ENCODE assay signal across 8 mouse cellular contexts in genomic region chr1:89108340-89108896, GRCm38 (mm10). TPM values are rescaled to one million over a fixed set of nuclear protein-coding genes. Genes with fewer than 3 reads are reported as not detected.
DNase-seq lines count a peak whose midpoint lies in the region; ATAC-seq lines count a peak whose summit lies in the region.

No protein-coding gene starts in this region.

- peaks cover 20% of the 10 kb centered on the region for H3K36me3 ChIP-seq in hindbrain, embryonic 10.5 days
- no peaks in the 10 kb centered on the region for H3K36me3 ChIP-seq in hindbrain, embryonic 14.5 days (replicated peaks; ENCODE audit: control insufficient read depth, insufficient read depth)
- no peaks in the 10 kb centered on the region for H3K36me3 ChIP-seq in intestine, embryonic 16.5 days (ENCODE audit: control insufficient read depth, insufficient read depth, low read length)
- no peaks in the 10 kb centered on the region for H3K36me3 ChIP-seq in liver, embryonic 15.5 days (replicated peaks)

- H3K27ac ChIP-seq in hindbrain, embryonic 10.5 days: peak overlapping the region; percentile 74
- H3K27ac ChIP-seq in hindbrain, embryonic 14.5 days: no peak overlapping the region
- peak overlapping the region; percentile 77 for H3K27ac ChIP-seq in intestine, embryonic 16.5 days (ENCODE audit: low read length)
- peak overlapping the region; percentile 16 for H3K27ac ChIP-seq in liver, embryonic 15.5 days (replicated peaks)

- H3K4me2 ChIP-seq in hindbrain, embryonic 14.5 days (replicated peaks): no peak overlapping the region
- H3K4me2 ChIP-seq in intestine, embryonic 16.5 days (ENCODE audit: low read depth, low read length): no peak overlapping the region
- no peak overlapping the region for H3K4me2 ChIP-seq in liver, embryonic 15.5 days

- no peak overlapping the region for H3K4me3 ChIP-seq in hindbrain, embryonic 10.5 days
- H3K4me3 ChIP-seq in hindbrain, embryonic 14.5 days (replicated peaks; ENCODE audit: low read length): no peak overlapping the region
- no peak overlapping the region for H3K4me3 ChIP-seq in intestine, embryonic 16.5 days (ENCODE audit: low read length)
- H3K4me3 ChIP-seq in liver, embryonic 15.5 days (replicated peaks): no peak overlapping the region

- H3K9ac ChIP-seq in hindbrain, embryonic 14.5 days: no peak overlapping the region
- H3K9ac ChIP-seq in intestine, embryonic 16.5 days (ENCODE audit: low read depth, low read length): peak overlapping the region; percentile 44
- H3K9ac ChIP-seq in liver, embryonic 15.5 days: no peak overlapping the region

- H3K9me3 ChIP-seq in hindbrain, embryonic 10.5 days: no peaks in the 10 kb centered on the region
- no peaks in the 10 kb centered on the region for H3K9me3 ChIP-seq in hindbrain, embryonic 14.5 days (ENCODE audit: control insufficient read depth, low read length)
- H3K9me3 ChIP-seq in intestine, embryonic 16.5 days (ENCODE audit: control insufficient read depth, low read length): no peaks in the 10 kb centered on the region
- no peaks in the 10 kb centered on the region for H3K9me3 ChIP-seq in liver, embryonic 15.5 days (replicated peaks)

- WGBS in hindbrain, embryonic 10.5 days: 19% methylated on average over 6 of the region's 6 CpGs
- 24% methylated on average over 6 of the region's 6 CpGs for WGBS in hindbrain, embryonic 14.5 days
- WGBS in intestine, embryonic 16.5 days: 7% methylated on average over 6 of the region's 6 CpGs
- WGBS in liver, embryonic 15.5 days (ENCODE audit: insufficient replicate concordance): 4% methylated on average over 6 of the region's 6 CpGs

- ATAC-seq in hindbrain, embryonic 14.5 days (ENCODE audit: low FRiP score): no peak
- ATAC-seq in intestine, embryonic 16.5 days: peak; percentile 89
- peak; percentile 61 for ATAC-seq in liver, embryonic 15.5 days (ENCODE audit: insufficient read depth)

- H3K4me1 ChIP-seq in hindbrain, embryonic 10.5 days (replicated peaks): peaks cover 77% of the 10 kb centered on the region
- peaks cover 18% of the 10 kb centered on the region for H3K4me1 ChIP-seq in hindbrain, embryonic 14.5 days (replicated peaks; ENCODE audit: control insufficient read depth, insufficient read depth, low read length)
- H3K4me1 ChIP-seq in intestine, embryonic 16.5 days (ENCODE audit: control insufficient read depth, insufficient read depth, low read length): peaks cover 59% of the 10 kb centered on the region
- peaks cover 14% of the 10 kb centered on the region; the same call in 1 of the 2 replicates for H3K4me1 ChIP-seq in liver, embryonic 15.5 days (replicated peaks)

- DNase-seq in hindbrain, embryonic 10.5 days (ENCODE audit: low spot score): peak; percentile 62
- DNase-seq in hindbrain, embryonic 14.5 days (ENCODE audit: low spot score): no peak
- DNase-seq in adipocyte (ENCODE audit: low spot score): peak; percentile 59
- peak; percentile 79 for DNase-seq in yolk sac, embryonic 10.5 days (ENCODE audit: low spot score)
- DNase-seq in layer of hippocampus, postnatal 36 days: no peak
- DNase-seq in gastrocnemius, adult 8-10 months (ENCODE audit: low spot score in 2 of 2): no peak

- no peaks in the 10 kb centered on the region for H3K27me3 ChIP-seq in hindbrain, embryonic 10.5 days (ENCODE audit: insufficient read depth, poor library complexity, severe bottlenecking)
- no peaks in the 10 kb centered on the region for H3K27me3 ChIP-seq in hindbrain, embryonic 14.5 days (ENCODE audit: control insufficient read depth, insufficient read depth, low read length)
- no peaks in the 10 kb centered on the region for H3K27me3 ChIP-seq in intestine, embryonic 16.5 days (replicated peaks; ENCODE audit: control insufficient read depth, insufficient read depth, low read length)
- no peaks in the 10 kb centered on the region for H3K27me3 ChIP-seq in liver, embryonic 15.5 days

RNA-seq across cellular contexts. Expression of gene Sh3bp4, which starts 38.2 kb away (rescaled TPM):
- 25.3 and 27.2 TPM in 2 replicates for polyA plus RNA-seq in hindbrain, embryonic 10.5 days (2016; fragmentation: Nextera tagmentation; extraction: Ambion mirVana)
- 15.5 and 15.7 TPM in 2 replicates for polyA plus RNA-seq in hindbrain, embryonic 14.5 days (2014; fragmentation: Nextera tagmentation; extraction: Ambion mirVana)
- 13.5 and 14.2 TPM in 2 replicates for polyA plus RNA-seq in intestine, embryonic 16.5 days (2015; fragmentation: Nextera tagmentation; extraction: Ambion mirVana)
- 0.99 and 1.1 TPM in 2 replicates for polyA plus RNA-seq in liver, embryonic 15.5 days (2015; fragmentation: Nextera tagmentation; extraction: Ambion mirVana)
- 10 to 100 TPM; 23.8 to 24.0 TPM for total RNA-seq in layer of hippocampus, postnatal 36 days (2021)
- total RNA-seq in gastrocnemius, adult 8-10 months (2022): 1 to 10 TPM; 1.5 to 2.2 (median 2.1) TPM

Comparison
In these comparisons a context has a peak if more than half of its experiments do, and no peak if none do; other contexts are left out.
1. DNase-seq: peak in hindbrain, embryonic 10.5 days (single experiment), adipocyte (single experiment) and yolk sac, embryonic 10.5 days (single experiment); none in hindbrain, embryonic 14.5 days (single experiment), layer of hippocampus, postnatal 36 days (0 of 2) and gastrocnemius, adult 8-10 months (0 of 2).